Mouse (Mus musculus) heart, adult 2 months (tissue): ENCODE measurements at regions not wholly inside any gene's neighbourhood (a gene's known extent, or its start where the extent isn't known, plus 50 kb on each side); places are given as distances from the start of the nearest gene placed in this dataset.

Source experiments
- CTCF ChIP-seq: fragments of 200-600 bp; IDR thresholded peaks from 2 replicates; pipeline ENCODE4 v1.8.1; 2022; ENCODE audit warnings: antibody characterized with exemption, mild to moderate bottlenecking, moderate library complexity
- EP300 ChIP-seq: fragments of 200-500 bp; IDR thresholded peaks from 2 replicates; pipeline ENCODE4 v1.6.1; 2011; ENCODE audit warnings: low read depth, low read length, control low read depth; ENCODE audit not compliant: insufficient read depth
- POLR2A ChIP-seq: fragments of 200-500 bp; IDR thresholded peaks from 2 replicates; pipeline ENCODE4 v1.6.1; 2011; ENCODE audit warnings: mild to moderate bottlenecking, low read depth, low read length, control low read depth; ENCODE audit not compliant: insufficient read depth

GRCm38 (mm10) chr13:73158016-73158415 lies 102.3 kb upstream of the Irx4 start:
- no peak for TF ChIP-seq CTCF
- TF ChIP-seq POLR2A, result no peak
- no peak for TF ChIP-seq EP300
